Mouse (Mus musculus) left cerebral cortex, postnatal 14 days (tissue): Measurements from ENCODE around the gene Ryk. TPM values are rescaled to one million over a fixed set of nuclear protein-coding genes. Genes with fewer than 3 reads are reported as not detected.

ENCODE experiments used
- DNase-seq, 2 experiments: peaks; one replicate each; pipeline ENCODE4 v3.0.0; 2021 to 2022; ENCODE audit warnings: low spot score in 2 of 2, mixed read lengths in 1 of 2
- intact Hi-C: fragments of 180-260 bp; cut with DNase I; formaldehyde crosslinking; loops from one replicate; pipeline ENCODE4 v1.15.1; 2025
- total RNA-seq, 2 experiments: library from RNA; stranded (reverse); gene quantifications; 2 replicates each; pipeline ENCODE4 v1.2.3; 2021

Ryk gene
- total RNA-seq, 2 experiments from 2014 or later, result 28.1 to 31.6 TPM

DNA sequence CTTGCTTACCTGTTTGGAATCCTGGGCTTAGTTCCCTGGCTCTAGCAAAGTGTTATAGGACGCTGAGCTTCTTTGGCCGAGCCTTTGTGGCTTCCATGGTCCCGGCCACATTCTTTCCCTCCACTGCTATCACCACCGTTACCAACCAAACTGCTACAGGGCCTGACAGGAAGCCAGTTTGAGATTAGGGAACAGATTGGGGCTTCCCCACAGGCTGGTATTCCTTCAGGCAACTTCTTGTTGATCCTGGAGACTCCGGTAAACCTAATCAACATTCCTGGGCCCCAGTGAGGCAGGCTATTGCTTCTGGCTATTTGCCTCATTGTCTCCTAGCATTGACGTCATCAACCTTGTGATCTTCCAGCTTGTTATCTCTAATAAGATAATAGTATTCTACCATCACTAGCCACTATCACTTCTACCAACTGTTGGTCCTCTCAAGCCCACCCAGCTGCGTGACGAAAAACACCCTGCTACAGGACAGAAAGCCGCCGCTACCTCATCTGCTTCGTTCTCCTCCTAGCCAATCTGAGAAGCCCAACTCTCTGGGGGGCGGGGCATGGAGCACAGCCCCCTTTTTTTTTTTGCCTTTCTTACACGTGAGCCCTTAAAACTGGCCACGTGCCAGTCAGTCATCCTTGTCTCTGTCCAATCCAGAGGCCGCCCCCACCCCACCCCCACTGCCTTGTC lies 90.1 kb downstream of the Ryk start:
- no peak for DNase-seq
- intact Hi-C loops, result no loop called here

DNA sequence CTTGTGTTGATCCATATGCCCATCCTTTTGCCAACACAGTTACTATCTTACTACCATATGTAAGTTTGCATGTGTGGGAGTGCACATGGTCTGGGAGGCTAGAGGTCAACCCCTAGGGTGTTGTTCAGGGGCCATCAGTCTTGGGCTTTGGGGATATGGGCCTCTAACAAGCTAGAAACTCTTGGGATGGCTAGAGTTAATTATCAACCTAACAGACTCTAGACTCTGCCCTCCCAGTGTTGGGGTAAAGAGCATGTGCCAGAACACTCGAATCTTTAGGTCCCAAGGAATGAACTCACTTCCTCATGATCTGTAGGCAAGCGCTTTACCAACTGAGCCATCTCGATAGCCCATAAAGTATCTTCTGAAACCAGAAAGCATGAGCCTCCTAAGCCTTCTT lies 91.4 kb downstream of the Ryk start:
- intact Hi-C loops, result no loop called here
- DNase-seq, result no peak

- intact Hi-C loops, result no loop called here
- DNase-seq, result no peak
Measured at GRCm38 (mm10) chr9:102929776-102930175, 95.1 kb downstream of the Ryk start.

DNA sequence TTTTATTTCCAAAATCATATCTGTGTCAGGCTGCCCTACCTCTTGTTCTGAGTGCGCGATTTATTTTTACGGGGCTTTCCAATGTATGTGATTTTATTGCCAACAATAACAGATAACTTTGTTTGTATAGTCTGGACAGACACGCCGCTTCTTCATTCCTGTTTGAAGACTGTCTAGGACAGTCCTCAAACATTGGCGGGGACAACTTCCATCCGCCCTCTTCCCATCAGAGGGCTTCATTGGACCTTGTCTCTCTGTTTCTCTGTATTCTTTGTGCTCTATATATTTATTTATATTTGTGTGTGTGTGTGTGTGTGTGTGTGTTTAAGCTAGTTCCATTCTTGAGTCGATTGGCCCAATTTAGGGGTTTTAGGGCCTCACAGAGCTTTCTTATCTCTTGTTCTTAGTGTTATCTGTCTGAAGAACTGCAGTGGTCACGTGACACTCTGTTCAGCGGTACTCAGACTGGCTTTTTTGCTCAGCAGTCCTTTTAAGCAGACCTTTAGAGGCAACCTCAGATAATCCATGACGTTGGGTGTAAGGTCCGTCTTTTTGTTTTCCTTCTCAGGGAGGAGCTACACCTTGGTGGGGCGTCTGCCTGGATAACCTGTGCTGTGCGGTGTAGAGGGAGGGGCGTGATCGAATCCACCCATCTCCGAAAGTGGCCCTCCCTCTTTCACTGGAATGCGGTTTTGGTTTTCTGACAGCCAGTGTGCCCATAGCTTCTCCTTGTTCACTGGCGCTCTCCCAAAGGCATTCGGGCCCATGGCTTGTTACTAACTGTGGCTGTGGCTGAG lies 99.4 kb downstream of the Ryk start:
- intact Hi-C loops, result no loop called here

DNA sequence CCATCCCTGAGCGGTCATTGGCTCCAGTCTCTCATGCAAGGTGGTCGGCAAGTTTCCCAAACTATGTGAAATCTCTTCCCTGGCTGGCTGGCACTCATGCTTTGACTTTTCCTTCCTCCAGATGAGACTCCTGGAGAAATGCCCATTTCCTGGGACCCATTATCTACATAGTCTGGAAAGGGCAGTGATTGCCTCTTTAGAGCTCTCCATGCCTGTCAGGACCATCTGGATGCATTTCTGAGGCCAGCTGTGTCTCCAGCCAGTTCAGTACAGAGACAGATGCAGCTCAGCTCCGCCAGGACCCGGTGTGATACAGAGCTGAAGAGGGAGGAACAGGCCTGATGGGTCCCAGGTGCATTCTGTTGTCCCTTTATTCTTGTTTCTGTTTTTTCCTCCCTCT lies 107.5 kb downstream of the Ryk start:
- intact Hi-C loops, result no loop called here
- no peak for DNase-seq

More for the DNA sequence above, 99.4 kb downstream of the Ryk start:
- no peak for DNase-seq

DNA sequence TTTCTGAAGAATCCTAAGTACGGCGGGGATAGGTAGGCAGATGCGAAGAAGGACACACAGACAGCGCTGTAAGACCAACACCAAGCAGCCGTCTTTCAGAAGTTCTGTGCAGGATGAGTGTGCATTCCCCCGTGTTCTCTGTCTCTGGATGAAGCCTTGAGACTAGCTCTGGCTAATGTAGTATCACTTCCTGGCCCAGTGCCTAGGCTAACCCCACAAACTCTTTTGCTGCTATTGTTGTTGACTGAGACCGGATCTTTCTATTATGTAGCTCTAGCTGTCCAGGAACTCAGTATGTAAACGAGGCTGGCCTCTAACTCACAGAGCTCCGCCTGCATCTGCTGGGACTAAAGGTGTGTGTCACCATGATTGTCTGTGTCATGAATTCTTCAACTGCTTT lies 110.2 kb downstream of the Ryk start:
- no peak for DNase-seq
- intact Hi-C loops, result no loop called here

DNA sequence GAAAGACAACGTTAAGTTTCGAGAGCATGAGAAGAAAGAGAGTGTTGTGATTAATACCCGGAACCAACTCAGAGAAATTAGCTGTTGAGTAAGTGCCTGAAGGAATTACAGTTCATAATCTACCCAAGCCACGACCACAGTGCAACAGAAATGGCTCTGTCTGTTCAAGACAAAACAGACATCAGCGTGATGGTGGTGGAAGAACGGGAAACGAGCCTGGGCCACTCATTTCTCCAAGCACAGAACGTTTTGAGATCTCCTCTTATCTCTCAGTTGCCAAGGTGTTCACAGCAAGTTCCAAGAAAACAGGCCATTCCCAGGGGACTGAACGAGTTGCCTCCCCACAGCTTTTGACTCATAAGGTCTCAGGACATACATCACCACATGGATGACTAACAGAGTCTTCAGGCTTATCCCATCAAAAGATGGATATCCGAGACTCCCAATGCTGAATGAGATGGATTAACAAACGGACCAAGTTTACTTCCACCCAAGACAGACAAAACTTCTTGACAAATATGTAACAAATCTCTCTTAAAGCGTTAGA lies 111.8 kb downstream of the Ryk start:
- intact Hi-C loops, result no loop called here
- no peak for DNase-seq

- intact Hi-C loops, result no loop called here
- no peak for DNase-seq
Measured at GRCm38 (mm10) chr9:102948706-102949105, 114.0 kb downstream of the Ryk start.

- no peak for DNase-seq
- intact Hi-C loops, result no loop called here
Measured at GRCm38 (mm10) chr9:102951091-102951994, 116.6 kb downstream of the Ryk start.

GRCm38 (mm10) chr9:102955866-102956265 lies 121.1 kb downstream of the Ryk start:
- intact Hi-C loops, result no loop called here
- DNase-seq, result no peak

Other genes starting within 250 kb of the Ryk start
- 10 to 100 TPM; 84.6 to 96.5 TPM for gene Anapc13, start 208.6 kb upstream of the Ryk start, total RNA-seq
- gene Cep63, start 208.4 kb upstream of the Ryk start, total RNA-seq, result 10 to 100 TPM; 23.7 to 25.1 TPM
- 10 to 100 TPM; 16.7 to 19.5 TPM for gene Amotl2, start 118.2 kb upstream of the Ryk start, total RNA-seq
- gene Slco2a1, start 153.8 kb downstream of the Ryk start, total RNA-seq, result 1 to 10 TPM; 1.5 to 2.3 TPM